Mouse (Mus musculus): ENCODE results near the gene Ctdnep1. TPM values are rescaled to one million over a fixed set of nuclear protein-coding genes. Genes with fewer than 3 reads are reported as not detected.
"Not testable (repeated sequence)": the region's sequence is repeated elsewhere in the genome, so short reads cannot be mapped to it uniquely, and the experiment has no call there.

Ctdnep1 gene
- total RNA-seq, 2 experiments from 2014 or later = 89.3 to 102 TPM

DNA sequence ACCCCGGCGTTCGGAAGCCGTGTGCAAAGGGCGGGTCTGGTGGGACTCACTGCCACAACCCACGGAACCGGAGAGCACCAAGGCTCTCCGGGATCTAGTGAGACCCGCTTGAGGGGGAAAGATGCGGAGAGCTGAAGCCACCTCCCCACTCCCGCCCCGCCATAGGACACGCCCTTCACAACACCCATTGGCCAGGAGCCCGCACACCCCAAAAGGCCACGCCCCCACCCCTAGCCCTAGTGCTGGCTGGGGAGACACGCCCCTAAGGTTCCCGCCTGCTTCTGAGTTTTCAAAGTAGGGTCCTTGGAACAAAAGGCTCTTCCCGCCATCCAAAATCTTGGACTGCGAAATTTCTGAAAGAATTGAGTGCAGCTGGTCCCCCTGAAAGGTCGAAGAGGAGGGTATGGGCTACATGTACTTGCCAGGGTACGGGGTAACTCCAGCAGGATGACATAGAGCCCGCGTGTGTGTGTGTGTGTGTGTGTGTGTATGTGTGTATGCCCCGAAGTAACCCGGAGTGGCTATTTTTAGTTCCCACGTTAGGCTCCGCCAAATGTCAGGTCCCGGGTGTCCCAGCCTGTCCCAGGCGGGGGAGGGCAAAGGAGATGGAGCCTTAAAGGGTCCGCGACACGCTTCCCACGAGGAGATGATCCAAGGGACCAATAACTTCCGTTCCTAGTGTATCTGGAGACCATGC lies 32.7 kb upstream of the Ctdnep1 start, which contains the start of gene Slc2a4:
TSS of gene Slc2a4 (minus strand) at position 123 of the 697 bp plus-strand sequence.
- peak; percentile 97 for DNase-seq
- intact Hi-C loops (cut with DNase I) = no loop called here

DNA sequence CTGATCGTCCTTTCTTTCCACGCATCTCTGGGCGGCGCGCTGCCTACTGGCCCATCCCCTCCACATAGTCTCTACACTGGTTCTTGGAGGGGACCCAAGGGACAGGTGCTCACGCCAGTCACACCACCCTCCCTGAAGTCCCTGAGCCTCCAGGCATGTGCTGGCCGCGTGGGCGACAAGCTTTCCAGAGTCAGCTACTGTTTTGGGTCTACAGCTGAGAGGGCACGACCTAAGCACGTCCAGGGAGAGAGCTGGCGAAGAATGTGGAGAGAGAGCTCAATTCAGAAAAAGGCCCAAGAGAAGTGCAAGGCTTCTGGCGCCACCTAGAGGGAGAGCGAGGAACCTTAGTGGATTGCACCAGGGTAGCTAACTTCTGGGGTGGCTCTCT lies 32.2 kb upstream of the Ctdnep1 start:
- intact Hi-C loops (cut with DNase I) = no loop called here
- DNase-seq = peak; percentile 88

- intact Hi-C loops (cut with DNase I) = no loop called here
- DNase-seq = no peak
These were observed 30.0 kb upstream of the Ctdnep1 start for GRCm38 (mm10) chr11:69950807-69951459.

GRCm38 (mm10) chr11:69952274-69952673 lies 28.7 kb upstream of the Ctdnep1 start:
- DNase-seq = no peak
- intact Hi-C loops (cut with DNase I) = no loop called here

GRCm38 (mm10) chr11:69953267-69953915 lies 27.6 kb upstream of the Ctdnep1 start:
- no peak for DNase-seq
- intact Hi-C loops (cut with DNase I) = no loop called here

DNA sequence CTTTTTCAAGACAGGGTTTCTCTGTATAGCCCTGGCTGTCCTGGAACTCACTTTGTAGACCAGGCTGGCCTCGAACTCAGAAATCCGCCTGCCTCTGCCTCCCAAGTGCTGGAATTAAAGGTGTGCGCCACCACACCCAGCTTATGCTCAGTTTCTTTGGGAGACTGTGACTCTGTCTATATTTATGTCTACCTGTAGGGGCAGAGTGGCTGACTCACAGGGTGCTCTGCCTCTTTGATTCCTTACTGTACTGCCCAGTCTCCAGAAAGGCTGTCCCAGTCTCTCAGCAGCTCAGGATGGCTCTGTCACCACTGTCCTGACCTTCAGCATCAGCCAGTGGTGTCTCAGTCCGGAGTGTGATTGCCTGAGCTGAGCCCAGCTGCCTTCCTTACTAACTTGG lies 25.3 kb upstream of the Ctdnep1 start:
- intact Hi-C loops (cut with DNase I); DNase-seq: not testable (repeated sequence)

- intact Hi-C loops (cut with DNase I) = no loop called here
- no peak for DNase-seq
These were observed 24.7 kb upstream of the Ctdnep1 start for GRCm38 (mm10) chr11:69956218-69956617.

DNA sequence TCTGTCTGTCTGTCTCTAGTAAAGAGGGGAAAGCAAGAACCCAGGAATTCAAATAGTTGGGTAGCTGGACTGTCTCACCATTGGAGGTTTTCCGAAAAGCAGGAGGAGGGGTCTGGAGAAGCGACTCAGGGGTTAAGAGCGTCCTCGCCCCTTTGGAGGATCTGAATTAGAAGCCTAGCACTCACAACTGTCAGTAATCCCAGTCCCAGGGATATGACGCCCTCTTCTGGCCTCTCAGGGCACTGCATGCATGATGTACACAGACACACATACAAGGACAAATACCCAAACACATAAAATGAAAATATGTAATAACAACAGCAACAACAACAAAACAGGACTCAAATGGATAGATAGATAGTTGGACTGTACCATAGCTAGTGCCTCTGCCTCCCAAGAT lies 20.3 kb upstream of the Ctdnep1 start:
- DNase-seq = peak; percentile 33
- intact Hi-C loops (cut with DNase I) = no loop called here

- DNase-seq = no peak
- intact Hi-C loops (cut with DNase I) = no loop called here
These were observed 19.1 kb upstream of the Ctdnep1 start for GRCm38 (mm10) chr11:69961841-69962240.

- intact Hi-C loops (cut with DNase I) = no loop called here
- no peak for DNase-seq
These were observed 16.2 kb upstream of the Ctdnep1 start, which contains the start of gene Cldn7 for GRCm38 (mm10) chr11:69964650-69965270. Gene Cldn7 (plus strand): TSS chr11:69964779.

DNA sequence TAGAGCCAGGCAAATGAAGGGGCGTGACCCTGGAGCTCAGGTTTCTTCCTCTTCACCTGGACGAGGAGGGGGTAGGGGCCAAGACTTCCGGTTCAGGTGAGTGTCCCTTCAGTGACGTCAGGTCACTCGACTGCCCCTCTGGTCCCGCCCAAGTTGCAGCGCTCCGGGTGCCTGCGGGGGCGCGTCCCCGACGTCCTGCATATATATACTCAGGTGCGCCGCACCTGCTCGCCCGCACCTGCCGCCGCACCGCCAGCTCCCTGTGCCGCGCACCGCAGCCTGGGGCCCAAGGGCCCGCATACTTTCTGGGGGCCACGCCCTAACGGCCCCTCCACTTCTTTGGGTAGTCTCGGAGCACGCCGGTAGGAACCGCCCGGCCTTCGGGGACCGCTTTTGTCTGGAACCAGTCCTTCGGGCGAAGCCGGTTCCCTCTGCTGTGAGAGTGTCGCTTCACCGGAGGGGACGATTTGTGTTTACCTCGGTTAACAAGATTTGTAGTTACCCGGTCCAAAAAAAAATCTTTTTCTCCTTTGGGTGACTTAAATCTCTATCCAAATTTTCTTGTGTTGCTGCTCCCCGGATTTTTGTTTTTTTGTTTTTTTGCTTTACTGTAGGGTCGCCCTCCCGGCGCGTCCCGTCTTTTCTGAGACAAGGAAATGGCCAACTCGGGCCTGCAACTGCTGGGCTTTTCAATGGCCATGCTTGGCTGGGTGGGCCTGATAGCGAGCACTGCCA lies 15.5 kb upstream of the Ctdnep1 start:
- intact Hi-C loops (cut with DNase I) = no loop called here
- no peak for DNase-seq

- DNase-seq = no peak
- intact Hi-C loops (cut with DNase I) = no loop called here
These were observed 14.7 kb upstream of the Ctdnep1 start for GRCm38 (mm10) chr11:69966006-69966859.

GRCm38 (mm10) chr11:69966860-69967517 lies 14.0 kb upstream of the Ctdnep1 start:
- intact Hi-C loops (cut with DNase I) = no loop called here
- DNase-seq = no peak

GRCm38 (mm10) chr11:69968793-69969192 lies 12.2 kb upstream of the Ctdnep1 start:
- no peak for DNase-seq
- intact Hi-C loops (cut with DNase I) = no loop called here

DNA sequence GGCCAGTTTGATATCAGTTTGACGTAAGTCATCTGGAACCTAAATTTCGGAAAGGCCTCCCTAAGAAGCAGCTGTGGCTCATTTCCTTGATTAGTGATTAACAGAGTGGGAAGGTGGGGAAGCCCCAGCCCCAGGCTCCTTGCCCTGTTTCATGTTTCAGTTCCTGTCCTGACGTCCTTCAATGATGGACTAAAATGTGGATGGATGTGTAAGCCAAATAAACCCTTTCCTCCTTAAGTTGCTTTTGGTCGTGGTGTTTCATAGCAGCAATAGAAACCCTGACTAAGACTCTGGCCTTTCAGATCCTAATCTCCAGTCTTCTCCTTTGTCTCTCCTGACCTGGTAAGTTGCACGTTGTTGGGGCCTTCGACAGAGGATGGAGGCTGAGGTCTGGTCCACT lies 10.7 kb upstream of the Ctdnep1 start:
- DNase-seq = no peak
- intact Hi-C loops (cut with DNase I) = no loop called here

DNA sequence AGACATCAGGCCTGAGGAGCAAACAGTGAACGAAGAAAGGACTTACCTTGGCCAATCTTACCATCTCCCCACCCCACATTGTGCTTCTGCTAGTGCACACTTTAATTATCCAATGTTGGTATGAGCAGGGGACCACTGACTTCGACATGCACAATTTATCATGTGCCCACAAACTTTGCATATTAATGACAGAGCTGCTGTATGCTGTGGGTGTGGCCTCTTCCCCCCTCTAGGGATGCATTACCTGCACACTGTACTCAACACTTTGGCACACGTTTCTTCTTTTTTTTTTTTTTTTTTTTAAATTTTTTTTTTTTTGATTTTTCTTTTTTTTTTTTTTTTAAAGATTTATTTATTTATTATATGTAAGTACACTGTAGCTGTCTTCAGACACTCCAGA lies 10.2 kb upstream of the Ctdnep1 start:
- DNase-seq = no peak
- intact Hi-C loops (cut with DNase I) = no loop called here

DNA sequence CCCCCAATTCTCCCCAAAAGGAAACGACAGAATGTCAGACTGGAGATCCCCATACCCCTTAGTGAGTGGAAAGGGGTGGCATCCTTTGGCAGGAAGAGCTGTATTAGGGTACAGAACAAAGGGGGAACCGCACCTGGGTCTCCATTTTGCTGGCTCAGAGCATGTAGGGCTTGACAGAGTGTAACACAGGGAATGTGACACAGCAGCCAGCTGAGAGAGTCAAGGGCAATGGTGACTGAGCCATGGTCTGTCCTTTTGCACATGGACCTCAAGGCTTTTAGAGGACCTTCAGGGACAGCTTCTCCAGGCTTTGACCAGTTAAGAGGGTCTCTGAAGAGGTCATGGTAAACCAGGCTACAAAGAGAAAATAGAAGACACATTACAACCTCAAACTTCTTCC lies 6.0 kb upstream of the Ctdnep1 start:
- DNase-seq = no peak
- intact Hi-C loops (cut with DNase I) = no loop called here

DNA sequence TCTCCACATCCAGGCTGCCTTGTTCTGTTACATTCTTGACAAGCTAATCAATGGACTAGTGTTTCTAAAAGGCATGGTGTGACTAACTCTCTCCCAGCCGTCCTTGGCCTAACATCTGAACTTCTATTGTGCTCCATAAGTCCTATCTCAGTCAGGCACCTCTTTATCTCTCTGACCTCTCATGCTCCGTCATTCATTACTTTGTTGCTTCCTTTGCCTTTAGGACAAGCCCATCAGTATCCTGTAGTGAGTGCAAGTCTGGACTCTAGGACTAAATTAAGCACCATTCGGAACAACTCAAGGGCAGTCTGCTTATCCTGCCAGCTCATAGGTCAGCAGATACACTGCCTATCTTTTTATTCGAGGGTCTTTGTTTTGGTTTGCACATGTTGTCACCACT lies 4.7 kb upstream of the Ctdnep1 start:
- DNase-seq = no peak
- intact Hi-C loops (cut with DNase I) = no loop called here

GRCm38 (mm10) chr11:69979827-69980195 lies 1.1 kb upstream of the Ctdnep1 start:
- intact Hi-C loops (cut with DNase I) = loop anchor here (10.0 kb wide), 1 partner anchor 45 kb away; the partner anchor contains the start of gene Ybx2
- no peak for DNase-seq
